Mouse (Mus musculus): ENCODE results near the gene E2f8. TPM values are rescaled to one million over a fixed set of nuclear protein-coding genes. Genes with fewer than 3 reads are reported as not detected.

The E2f8 gene
- total and polyA plus RNA-seq, 3 experiments = 2.6 to 17.1 (median 3.8) TPM

GRCm38 (mm10) chr7:48914630-48915506 lies 33.5 kb upstream of the E2f8 start:
- dilution Hi-C loops (cut with MboI; ENCODE audit: extremely low pct_ligation_motif_present, extremely low pct_unique_long_range_greater_than_20kb, low sequenced_read_pairs) = no loop called here
- no peak overlapping the region for H3K4me2 ChIP-seq (ENCODE audit: insufficient read depth, low read depth, poor library complexity, severe bottlenecking)

GRCm38 (mm10) chr7:48911146-48911545 lies 29.8 kb upstream of the E2f8 start:
- Histone ChIP-seq H3K4me2 (ENCODE audit: insufficient read depth, low read depth, poor library complexity, severe bottlenecking) (no peak overlapping the region), H3K9ac (ENCODE audit: insufficient read depth, low read depth) (no peak overlapping the region), H3K36me3 (replicated peaks in 1 of 2; ENCODE audit: control insufficient read depth in 1 of 2, insufficient read depth in 1 of 2, low read length in 1 of 2) (no peaks in the 10 kb centered on the region), H3K79me2 (replicated peaks; ENCODE audit: control insufficient read depth, extremely low read depth, insufficient read depth, poor library complexity, severe bottlenecking) (no peaks in the 10 kb centered on the region), H3K9me3 (replicated peaks; ENCODE audit: low read length) (no peaks in the 10 kb centered on the region), H3K4me1 (ENCODE audit: control insufficient read depth in 1 of 2, insufficient read depth in 2 of 2) (peaks cover 5 to 25% of the 10 kb centered on the region in 2 experiments; a peak in 2 of 4 replicates), H3K27ac (ENCODE audit: insufficient read depth, low read depth) (no peak overlapping the region), H3K4me3 (replicated peaks in 1 of 3; ENCODE audit: low read depth in 2 of 3, low read length in 2 of 3, poor library complexity in 1 of 3) (no peak overlapping the region), H3K27me3 (replicated peaks) (no peaks in the 10 kb centered on the region)
- no peak for DNase-seq (ENCODE audit: extremely low read depth)
- in situ Hi-C loops (cut with MboI; ENCODE audit: low pct_ligation_motif_present, low pct_unique_long_range_greater_than_20kb, low sequenced_read_pairs) = no loop called here
- TF ChIP-seq ZNF384 (IDR thresholded peaks at IDR 0.05; ENCODE audit: low read depth, low read length) = 0 out of 2 replicates have a peak, but pooled peaks have one; percentile 27
- TF ChIP-seq ZKSCAN1 (IDR thresholded peaks at IDR 0.05; ENCODE audit: borderline replicate concordance, low read depth, low read length) = no peak
- no peak for TF ChIP-seq JUN (IDR thresholded peaks at IDR 0.05; ENCODE audit: insufficient read depth, low read depth, low read length)
- dilution Hi-C loops (cut with MboI; ENCODE audit: extremely low pct_ligation_motif_present, extremely low pct_unique_long_range_greater_than_20kb, low sequenced_read_pairs) = no loop called here

More at GRCm38 (mm10) chr7:48914630-48915506, 33.5 kb upstream of the E2f8 start:
- Histone ChIP-seq H3K79me2 (replicated peaks; ENCODE audit: control insufficient read depth, extremely low read depth, insufficient read depth, poor library complexity, severe bottlenecking) (no peaks in the 10 kb centered on the region), H3K27ac (ENCODE audit: insufficient read depth, low read depth) (no peak overlapping the region), H3K9ac (ENCODE audit: insufficient read depth, low read depth) (no peak overlapping the region), H3K36me3 (replicated peaks in 1 of 2; ENCODE audit: control insufficient read depth in 1 of 2, insufficient read depth in 1 of 2, low read length in 1 of 2) (no peaks in the 10 kb centered on the region), H3K4me3 (replicated peaks in 1 of 3; ENCODE audit: low read depth in 2 of 3, low read length in 2 of 3, poor library complexity in 1 of 3) (no peak overlapping the region), H3K9me3 (replicated peaks; ENCODE audit: low read length) (no peaks in the 10 kb centered on the region), H3K4me1 (ENCODE audit: control insufficient read depth in 1 of 2, insufficient read depth in 2 of 2) (peaks cover 3 to 9% of the 10 kb centered on the region in 2 experiments; a peak in 2 of 4 replicates), H3K27me3 (replicated peaks) (no peaks in the 10 kb centered on the region)
- TF ChIP-seq ZC3H11A (IDR thresholded peaks at IDR 0.05; ENCODE audit: low read depth, low read length) = no peak
- no peak for DNase-seq (ENCODE audit: extremely low read depth)
- in situ Hi-C loops (cut with MboI; ENCODE audit: low pct_ligation_motif_present, low pct_unique_long_range_greater_than_20kb, low sequenced_read_pairs) = no loop called here

GRCm38 (mm10) chr7:48910282-48910681 lies 28.9 kb upstream of the E2f8 start:
- no peak for DNase-seq (ENCODE audit: extremely low read depth)
- Histone ChIP-seq H3K27me3 (replicated peaks) (no peaks in the 10 kb centered on the region), H3K36me3 (replicated peaks in 1 of 2; ENCODE audit: control insufficient read depth in 1 of 2, insufficient read depth in 1 of 2, low read length in 1 of 2) (no peaks in the 10 kb centered on the region), H3K4me1 (ENCODE audit: control insufficient read depth in 1 of 2, insufficient read depth in 2 of 2) (peaks cover 5 to 25% of the 10 kb centered on the region in 2 experiments; a peak in 2 of 4 replicates), H3K4me3 (replicated peaks in 1 of 3; ENCODE audit: low read depth in 2 of 3, low read length in 2 of 3, poor library complexity in 1 of 3) (no peak overlapping the region), H3K9me3 (replicated peaks; ENCODE audit: low read length) (no peaks in the 10 kb centered on the region), H3K9ac (ENCODE audit: insufficient read depth, low read depth) (no peak overlapping the region), H3K27ac (ENCODE audit: insufficient read depth, low read depth) (no peak overlapping the region), H3K79me2 (replicated peaks; ENCODE audit: control insufficient read depth, extremely low read depth, insufficient read depth, poor library complexity, severe bottlenecking) (no peaks in the 10 kb centered on the region), H3K4me2 (ENCODE audit: insufficient read depth, low read depth, poor library complexity, severe bottlenecking) (no peak overlapping the region)
- dilution Hi-C loops (cut with MboI; ENCODE audit: extremely low pct_ligation_motif_present, extremely low pct_unique_long_range_greater_than_20kb, low sequenced_read_pairs) (no loop called here), in situ Hi-C loops (cut with MboI; ENCODE audit: low pct_ligation_motif_present, low pct_unique_long_range_greater_than_20kb, low sequenced_read_pairs) (no loop called here)
- TF ChIP-seq MAFK (IDR thresholded peaks at IDR 0.05; ENCODE audit: insufficient replicate concordance, low read length) (no peak), ETS1 (conservative IDR thresholded peaks at IDR 0.05; ENCODE audit: low read depth, low read length) (no peak), ZC3H11A (IDR thresholded peaks at IDR 0.05; ENCODE audit: low read depth, low read length) (no peak), USF2 (conservative IDR thresholded peaks at IDR 0.05; ENCODE audit: low read depth, low read length) (no peak), NRF1 (IDR thresholded peaks at IDR 0.05; ENCODE audit: low read depth, low read length) (no peak), IRF4 (IDR thresholded peaks at IDR 0.05; ENCODE audit: low read depth, low read length) (no peak), TCF12 (IDR thresholded peaks at IDR 0.05; ENCODE audit: low read depth, low read length) (no peak)

Data from CH12.LX (cell line).